Mouse (Mus musculus) neural tube, embryonic 13.5 days (tissue): Measurements from ENCODE around the gene Tprgl. TPM values are rescaled to one million over a fixed set of nuclear protein-coding genes. Genes with fewer than 3 reads are reported as not detected.

Experiments
- ATAC-seq: fragments of 200-750 bp; cut with Nextera tagmentation; 2 replicates; pipeline ENCODE4 v1.8.0; 2017; ENCODE audit warnings: low read depth, mild to moderate bottlenecking, moderate TSS enrichment, moderate library complexity
- H3K27ac ChIP-seq: fragments of 300-500 bp; sonication (generic); replicated peaks from 2 replicates; pipeline ENCODE4 v1.5.1; 2015; ENCODE audit warnings: moderate library complexity, mild to moderate bottlenecking, inconsistent platforms
- H3K27me3 ChIP-seq: fragments of 300-500 bp; sonication (generic); 2 replicates; pipeline ENCODE4 v1.6.1; 2015; ENCODE audit warnings: mild to moderate bottlenecking, inconsistent platforms
- H3K36me3 ChIP-seq: fragments of 300-500 bp; sonication (generic); 2 replicates; pipeline ENCODE4 v1.6.1; 2015; ENCODE audit warnings: mild to moderate bottlenecking, inconsistent platforms
- H3K4me1 ChIP-seq: fragments of 300-500 bp; sonication (generic); replicated peaks from 2 replicates; pipeline ENCODE4 v1.6.1; 2015; ENCODE audit warnings: inconsistent platforms
- H3K4me2 ChIP-seq: fragments of 300-500 bp; sonication (generic); 2 replicates; pipeline ENCODE4 v1.6.1; 2015; ENCODE audit warnings: inconsistent platforms, mild to moderate bottlenecking, moderate library complexity
- H3K4me3 ChIP-seq: fragments of 300-500 bp; sonication (generic); 2 replicates; pipeline ENCODE4 v1.5.1; 2015; ENCODE audit warnings: mild to moderate bottlenecking, inconsistent platforms
- H3K9ac ChIP-seq: fragments of 300-500 bp; sonication (generic); 2 replicates; pipeline ENCODE4 v1.6.1; 2015; ENCODE audit warnings: moderate library complexity, mild to moderate bottlenecking, inconsistent platforms
- H3K9me3 ChIP-seq: fragments of 300-500 bp; sonication (generic); 2 replicates; pipeline ENCODE4 v1.6.1; 2016; ENCODE audit warnings: inconsistent platforms
- whole genome bisulfite sequencing: fragments of 180-500 bp; shearing (Covaris S2); methylation state at CpG from one replicate; pipeline ENCODE4 v1.1.7; 2015; 5-methylcytosine and 5-hydroxymethylcytosine counted together
- polyA plus RNA-seq: library from polyadenylated mRNA; unstranded; fragments of >200 nt; fragmentation: Nextera tagmentation; extraction: Ambion mirVana; gene quantifications from 2 replicates; pipeline ENCODE4 v1.2.1, GENCODE M21; 2015

Tprgl gene
- polyA plus RNA-seq, 1 experiment from 2014 or later = 191 TPM

GRCm38 (mm10) chr4:154157970-154158662 lies 2.4 kb downstream of the Tprgl start:
- Histone ChIP-seq H3K9me3 (no peaks in the 10 kb centered on the region), H3K4me2 (no peak overlapping the region), H3K4me1 (peaks cover 23% of the 10 kb centered on the region), H3K4me3 (no peak overlapping the region), H3K27ac (no peak overlapping the region), H3K36me3 (peaks cover 47% of the 10 kb centered on the region), H3K27me3 (no peaks in the 10 kb centered on the region), H3K9ac (no peak overlapping the region)
- 94% methylated on average over 14 of the region's 14 CpGs for WGBS
- ATAC-seq = no peak

GRCm38 (mm10) chr4:154156050-154156449 lies 4.4 kb downstream of the Tprgl start:
- ATAC-seq = no peak
- Histone ChIP-seq H3K4me2 (no peak overlapping the region), H3K4me3 (no peak overlapping the region), H3K27me3 (no peaks in the 10 kb centered on the region), H3K9ac (no peak overlapping the region), H3K27ac (no peak overlapping the region), H3K4me1 (peaks cover 16% of the 10 kb centered on the region), H3K36me3 (peaks cover 67% of the 10 kb centered on the region), H3K9me3 (no peaks in the 10 kb centered on the region)
- WGBS = 86% methylated on average over 7 of the region's 7 CpGs

- WGBS = 76% methylated on average over 11 of the region's 11 CpGs
- H3K36me3 ChIP-seq = peaks cover 78% of the 10 kb centered on the region
- no peak overlapping the region for H3K9ac ChIP-seq
- peaks cover 5% of the 10 kb centered on the region for H3K4me1 ChIP-seq
- ATAC-seq = no peak
- no peaks in the 10 kb centered on the region for H3K9me3 ChIP-seq
- H3K27ac ChIP-seq = no peak overlapping the region
- no peak overlapping the region for H3K4me3 ChIP-seq
- no peak overlapping the region for H3K4me2 ChIP-seq
- H3K27me3 ChIP-seq = no peaks in the 10 kb centered on the region
Observed at GRCm38 (mm10) chr4:154154104-154154503, 6.4 kb downstream of the Tprgl start.

DNA sequence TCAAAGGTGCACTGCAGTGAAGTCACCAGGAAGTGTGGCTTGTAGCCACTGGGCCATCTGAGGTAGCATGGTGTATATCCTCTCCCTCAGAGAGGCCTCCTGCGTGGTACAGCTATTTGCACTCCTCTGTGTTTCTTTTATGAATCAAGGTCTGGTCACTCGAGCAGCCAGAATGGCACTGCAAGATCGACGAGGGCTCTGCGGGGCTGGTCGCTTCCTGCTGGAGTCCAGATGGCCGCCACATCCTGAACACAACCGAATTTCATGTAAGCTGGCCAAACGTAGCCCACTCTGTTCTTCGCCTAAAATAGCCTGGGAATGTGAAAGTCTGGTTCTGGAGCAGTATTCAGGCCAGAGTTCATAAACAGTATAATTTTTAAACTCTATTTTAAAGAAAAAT lies 14.1 kb downstream of the Tprgl start:
- peaks cover 39% of the 10 kb centered on the region for H3K36me3 ChIP-seq
- no peak overlapping the region for H3K27ac ChIP-seq
- no peak overlapping the region for H3K9ac ChIP-seq
- no peak overlapping the region for H3K4me3 ChIP-seq
- peaks cover 6% of the 10 kb centered on the region for H3K27me3 ChIP-seq
- no peak overlapping the region for H3K4me2 ChIP-seq
- ATAC-seq = no peak
- no peaks in the 10 kb centered on the region for H3K9me3 ChIP-seq
- 82% methylated on average over 10 of the region's 10 CpGs for WGBS
- H3K4me1 ChIP-seq = peaks cover 19% of the 10 kb centered on the region

DNA sequence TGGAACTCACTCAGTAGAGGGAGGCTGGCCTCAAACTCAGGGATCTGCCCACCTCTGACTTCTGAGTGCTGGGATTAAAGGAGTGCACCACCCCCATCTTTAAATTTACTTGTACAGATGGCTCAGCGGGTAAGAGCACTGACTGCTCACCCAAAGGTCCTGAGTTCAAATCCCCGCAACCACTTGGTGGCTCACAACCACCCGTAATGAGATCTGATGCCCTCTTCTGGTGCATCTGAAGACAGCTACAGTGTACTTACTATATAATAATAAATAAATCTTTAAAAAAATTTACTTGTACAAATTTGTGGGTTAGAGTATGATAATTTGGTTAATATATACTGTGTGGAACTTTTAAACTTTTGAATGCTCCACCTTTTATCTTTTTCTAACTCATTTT lies 15.8 kb downstream of the Tprgl start:
- Histone ChIP-seq H3K4me3 (no peak overlapping the region), H3K27me3 (peaks cover 23% of the 10 kb centered on the region), H3K9ac (no peak overlapping the region), H3K4me1 (peaks cover 36% of the 10 kb centered on the region), H3K4me2 (no peak overlapping the region), H3K36me3 (peaks cover 26% of the 10 kb centered on the region), H3K27ac (no peak overlapping the region), H3K9me3 (no peaks in the 10 kb centered on the region)
- no peak for ATAC-seq
- 85% methylated on average over 3 of the region's 3 CpGs for WGBS

GRCm38 (mm10) chr4:154142211-154143040 lies 18.0 kb downstream of the Tprgl start, which contains the start of gene Wrap73:
Gene Wrap73 (plus strand): TSS chr4:154142372.
- H3K4me3 ChIP-seq = peak within 1 kb of the TSS; percentile 85
- peak within 1 kb of the TSS; percentile 79 for H3K27ac ChIP-seq
- H3K4me1 ChIP-seq = peaks cover 43% of the 10 kb centered on the region
- peaks cover 46% of the 10 kb centered on the region for H3K27me3 ChIP-seq
- peak; percentile 93 for ATAC-seq
- no peaks in the 10 kb centered on the region for H3K9me3 ChIP-seq
- H3K9ac ChIP-seq = peak within 1 kb of the TSS; percentile 89
- H3K36me3 ChIP-seq = peaks cover 13% of the 10 kb centered on the region
- whole genome bisulfite sequencing = 2% methylated on average over 49 of the region's 49 CpGs
- peak within 1 kb of the TSS; percentile 91 for H3K4me2 ChIP-seq

DNA sequence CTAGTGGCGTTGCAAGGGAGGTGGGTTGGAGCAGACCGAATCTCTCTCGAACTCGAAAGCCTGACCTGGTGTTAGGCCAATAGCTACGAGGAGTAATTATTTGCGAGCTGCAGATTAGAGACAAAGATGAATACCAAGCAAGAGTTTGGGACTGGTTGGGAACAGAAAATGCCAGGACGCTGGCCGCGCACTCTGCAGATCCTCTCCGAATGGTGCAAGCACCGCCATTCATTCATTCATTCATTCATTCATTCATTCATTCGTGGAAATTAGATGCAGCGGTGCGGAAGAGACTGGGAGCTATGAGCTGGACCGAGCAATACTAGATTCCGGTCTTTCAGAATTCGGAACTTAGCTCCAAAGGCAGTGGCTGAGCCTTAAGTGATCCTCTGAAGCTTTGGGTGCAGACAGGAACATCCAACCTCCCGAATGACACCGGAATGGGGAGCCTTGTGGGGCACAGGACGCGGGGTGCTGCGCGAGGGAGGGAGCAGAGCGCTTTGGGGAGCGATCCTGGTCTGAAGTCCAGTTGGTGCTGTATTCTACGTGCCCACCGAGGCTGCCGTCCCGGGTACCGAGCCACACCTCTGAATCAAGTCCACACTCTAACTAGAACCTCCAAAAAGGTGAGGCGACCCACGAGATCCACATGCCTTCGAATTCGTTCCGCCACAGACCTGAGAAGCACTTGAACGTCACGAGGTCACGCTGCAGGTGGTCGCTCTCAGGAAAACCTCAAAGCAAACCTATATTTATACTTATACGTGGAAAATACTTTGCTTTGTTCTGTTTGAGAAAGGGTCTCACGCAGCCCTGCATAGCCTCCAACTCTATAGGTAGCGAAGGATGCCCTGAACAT lies 19.2 kb downstream of the Tprgl start:
- peak overlapping the region; percentile 85; the same call in 1 of the 2 replicates for H3K4me3 ChIP-seq
- no peak overlapping the region for H3K27ac ChIP-seq
- H3K9ac ChIP-seq = no peak overlapping the region
- H3K36me3 ChIP-seq = 0 out of 2 replicates have a peak, but pooled peaks cover 2% of the 10 kb centered on the region
- H3K27me3 ChIP-seq = peaks cover 57% of the 10 kb centered on the region
- WGBS = 2% methylated on average over 42 of the region's 42 CpGs
- H3K4me2 ChIP-seq = peak overlapping the region; percentile 80
- H3K4me1 ChIP-seq = peaks cover 43% of the 10 kb centered on the region
- no peaks in the 10 kb centered on the region for H3K9me3 ChIP-seq
- ATAC-seq = no peak

- Histone ChIP-seq H3K4me3 (peak overlapping the region; percentile 41), H3K27me3 (peaks cover 66% of the 10 kb centered on the region), H3K4me2 (peak overlapping the region; percentile 80), H3K9ac (peak overlapping the region; percentile 63), H3K4me1 (peaks cover 43% of the 10 kb centered on the region), H3K27ac (no peak overlapping the region), H3K9me3 (no peaks in the 10 kb centered on the region), H3K36me3 (no peaks in the 10 kb centered on the region)
- 2% methylated on average over 45 of the region's 46 CpGs for WGBS
- no peak for ATAC-seq
Observed at GRCm38 (mm10) chr4:154140213-154141008, 20.1 kb downstream of the Tprgl start.

DNA sequence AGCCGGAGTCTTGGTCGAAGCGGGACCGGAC lies 20.5 kb downstream of the Tprgl start, which contains the start of gene Trp73:
TSS of gene Trp73 (minus strand) at position 27 of the 31 bp plus-strand sequence.
- Histone ChIP-seq H3K4me1 (peaks cover 43% of the 10 kb centered on the region), H3K27ac (no peak within 1 kb of the TSS), H3K4me3 (peak within 1 kb of the TSS; percentile 41), H3K36me3 (no peaks in the 10 kb centered on the region), H3K9me3 (no peaks in the 10 kb centered on the region), H3K4me2 (peak within 1 kb of the TSS; percentile 80), H3K9ac (peak within 1 kb of the TSS; percentile 63), H3K27me3 (peaks cover 70% of the 10 kb centered on the region)
- no peak for ATAC-seq
- WGBS = 2% methylated on average over 4 of the region's 4 CpGs

DNA sequence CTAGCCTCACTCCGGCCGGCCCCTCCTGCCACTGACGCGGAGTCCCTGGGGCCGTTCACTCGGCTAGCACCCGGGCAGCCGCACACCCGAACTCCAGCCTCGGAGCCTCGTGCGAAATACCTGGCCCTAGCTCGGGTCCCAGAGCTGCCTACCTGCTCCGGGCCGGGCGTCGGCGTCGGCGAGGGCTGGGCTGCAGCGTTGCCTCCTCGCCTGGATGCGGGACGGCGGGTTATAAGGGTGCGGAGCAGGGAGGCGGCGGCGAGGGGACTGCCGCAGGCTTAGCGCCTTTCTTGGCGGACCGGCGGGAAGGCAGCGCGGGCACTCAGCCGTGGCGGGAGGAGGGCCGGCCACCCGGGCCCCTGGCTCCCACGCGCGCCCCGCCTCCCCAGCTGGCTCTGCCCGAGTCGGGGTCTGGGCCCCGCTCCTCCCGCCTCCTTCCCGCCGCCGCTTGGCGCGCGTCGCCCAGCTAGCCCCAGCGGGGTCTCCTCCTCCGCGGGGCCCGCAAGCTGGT lies 20.7 kb downstream of the Tprgl start:
- Histone ChIP-seq H3K27ac (no peak overlapping the region), H3K4me2 (peak overlapping the region; percentile 80), H3K4me1 (peaks cover 43% of the 10 kb centered on the region), H3K36me3 (no peaks in the 10 kb centered on the region), H3K27me3 (peaks cover 73% of the 10 kb centered on the region), H3K4me3 (peak overlapping the region; percentile 41), H3K9me3 (no peaks in the 10 kb centered on the region), H3K9ac (peak overlapping the region; percentile 63)
- under 1% methylated on average over 57 of the region's 59 CpGs for WGBS
- no peak for ATAC-seq

- Histone ChIP-seq H3K27me3 (peaks cover 89% of the 10 kb centered on the region), H3K9me3 (no peaks in the 10 kb centered on the region), H3K36me3 (no peaks in the 10 kb centered on the region), H3K4me2 (no peak overlapping the region), H3K4me3 (no peak overlapping the region), H3K9ac (no peak overlapping the region), H3K27ac (no peak overlapping the region), H3K4me1 (peaks cover 29% of the 10 kb centered on the region)
- WGBS = 61% methylated on average over 5 of the region's 5 CpGs
- no peak for ATAC-seq
Observed at GRCm38 (mm10) chr4:154137139-154137538, 23.3 kb downstream of the Tprgl start.
